Mouse (Mus musculus): ENCODE measurements around the gene Mgp. TPM values are rescaled to one million over a fixed set of nuclear protein-coding genes. Genes with fewer than 3 reads are reported as not detected.

The Mgp gene
- polyA plus RNA-seq, 1 experiment, result 472 TPM

DNA sequence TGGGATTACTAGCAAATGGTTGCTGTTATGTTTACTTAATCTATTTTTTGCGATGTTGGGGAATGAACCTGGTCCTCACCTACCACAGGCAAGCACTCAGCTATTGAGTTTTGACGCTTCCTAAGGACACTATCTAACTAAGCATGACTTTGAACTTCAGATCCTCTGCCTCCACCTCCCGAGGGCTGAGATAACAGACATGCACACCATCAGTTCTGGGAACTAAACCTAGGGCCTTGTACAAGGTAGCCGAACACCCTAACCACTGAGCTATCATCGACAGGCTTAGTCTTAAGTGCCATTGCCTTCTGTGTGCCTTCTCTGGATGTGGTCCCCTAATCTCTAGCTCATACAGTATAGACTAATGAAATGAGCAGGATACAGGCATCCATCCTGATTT, 10.3 kb downstream of the Mgp start:
- TF ChIP-seq CTCF (IDR thresholded peaks at IDR 0.05; ENCODE audit: control insufficient read depth, insufficient read depth, insufficient read length) (no peak), FOSL1 (IDR thresholded peaks at IDR 0.05; ENCODE audit: insufficient read depth, low read length, poor library complexity, severe bottlenecking) (no peak), USF1 (IDR thresholded peaks at IDR 0.05; ENCODE audit: low read depth) (no peak), MYOG (IDR thresholded peaks at IDR 0.05; ENCODE audit: control insufficient read depth, extremely low read depth, insufficient read length) (no peak), CEBPB (IDR thresholded peaks at IDR 0.05; ENCODE audit: low read depth) (no peak)
- Histone ChIP-seq H3K36me3 (ENCODE audit: control insufficient read depth, insufficient read depth) (no peaks in the 10 kb centered on the region), H3K4me3 (ENCODE audit: insufficient read depth, poor library complexity, severe bottlenecking) (no peak overlapping the region), H3ac (ENCODE audit: control insufficient read depth, insufficient read length, low read depth) (no peak overlapping the region), H3K27me3 (ENCODE audit: control insufficient read depth, insufficient read depth, insufficient read length) (no peaks in the 10 kb centered on the region), H3K79me3 (ENCODE audit: low read depth) (no peaks in the 10 kb centered on the region), H3K79me2 (ENCODE audit: control insufficient read depth, insufficient read depth) (no peaks in the 10 kb centered on the region)

DNA sequence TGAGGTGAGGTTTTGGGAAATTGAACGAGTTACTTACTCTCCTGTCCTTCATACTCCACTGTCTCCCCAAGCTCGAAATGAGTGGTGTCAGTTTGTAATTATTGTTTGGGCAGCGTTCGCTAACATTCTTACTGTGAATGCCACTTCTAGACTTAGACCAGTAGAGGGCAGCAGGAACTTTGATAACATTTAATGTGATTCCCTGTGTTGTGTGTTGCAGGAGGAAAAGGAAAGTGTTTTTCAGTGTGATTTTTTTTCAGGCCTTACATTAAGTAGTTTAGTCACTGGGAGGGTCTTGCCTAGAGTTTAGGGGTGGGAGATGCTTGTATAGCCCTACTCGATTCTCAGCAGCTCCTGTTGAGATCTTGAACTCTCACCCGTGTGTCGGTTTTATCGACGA, 14.6 kb downstream of the Mgp start:
- Histone ChIP-seq H3K79me3 (ENCODE audit: low read depth) (no peaks in the 10 kb centered on the region), H3ac (ENCODE audit: control insufficient read depth, insufficient read length, low read depth) (peak overlapping the region; percentile 14), H3K79me2 (ENCODE audit: control insufficient read depth, insufficient read depth) (no peaks in the 10 kb centered on the region), H3K36me3 (ENCODE audit: control insufficient read depth, insufficient read depth) (no peaks in the 10 kb centered on the region), H3K4me3 (ENCODE audit: insufficient read depth, poor library complexity, severe bottlenecking) (no peak overlapping the region), H3K27me3 (ENCODE audit: control insufficient read depth, insufficient read depth, insufficient read length) (no peaks in the 10 kb centered on the region)
- TF ChIP-seq MYOG (IDR thresholded peaks at IDR 0.05; ENCODE audit: control insufficient read depth, extremely low read depth, insufficient read length), result no peak
- no peak for TF ChIP-seq USF1 (IDR thresholded peaks at IDR 0.05; ENCODE audit: low read depth)
- TF ChIP-seq MYOD1 (IDR thresholded peaks at IDR 0.05; ENCODE audit: control insufficient read depth, insufficient read length, low read depth), result no peak
- no peak for TF ChIP-seq MAX (IDR thresholded peaks at IDR 0.05)
- no peak for TF ChIP-seq CTCF (IDR thresholded peaks at IDR 0.05; ENCODE audit: control insufficient read depth, insufficient read depth, insufficient read length)
- TF ChIP-seq CEBPB (IDR thresholded peaks at IDR 0.05; ENCODE audit: low read depth), result no peak
- no peak for TF ChIP-seq FOSL1 (IDR thresholded peaks at IDR 0.05; ENCODE audit: insufficient read depth, low read length, poor library complexity, severe bottlenecking)

- no peak overlapping the region for H3ac ChIP-seq (ENCODE audit: control insufficient read depth, insufficient read length, low read depth)
- no peaks in the 10 kb centered on the region for H3K27me3 ChIP-seq (ENCODE audit: control insufficient read depth, insufficient read depth, insufficient read length)
- H3K36me3 ChIP-seq (ENCODE audit: control insufficient read depth, insufficient read depth), result no peaks in the 10 kb centered on the region
- TF ChIP-seq MYOD1 (IDR thresholded peaks at IDR 0.05; ENCODE audit: control insufficient read depth, insufficient read length, low read depth) (no peak), CTCF (IDR thresholded peaks at IDR 0.05; ENCODE audit: control insufficient read depth, insufficient read depth, insufficient read length) (no peak), CEBPB (IDR thresholded peaks at IDR 0.05; ENCODE audit: low read depth) (no peak), FOSL1 (IDR thresholded peaks at IDR 0.05; ENCODE audit: insufficient read depth, low read length, poor library complexity, severe bottlenecking) (no peak), MAX (IDR thresholded peaks at IDR 0.05) (no peak), USF1 (IDR thresholded peaks at IDR 0.05; ENCODE audit: low read depth) (no peak), MYOG (IDR thresholded peaks at IDR 0.05; ENCODE audit: control insufficient read depth, extremely low read depth, insufficient read length) (no peak)
- H3K79me2 ChIP-seq (ENCODE audit: control insufficient read depth, insufficient read depth), result no peaks in the 10 kb centered on the region
- no peak overlapping the region for H3K4me3 ChIP-seq (ENCODE audit: insufficient read depth, poor library complexity, severe bottlenecking)
- H3K79me3 ChIP-seq (ENCODE audit: low read depth), result no peaks in the 10 kb centered on the region
These were observed 17.2 kb downstream of the Mgp start for GRCm38 (mm10) chr6:136858420-136858819.

DNA sequence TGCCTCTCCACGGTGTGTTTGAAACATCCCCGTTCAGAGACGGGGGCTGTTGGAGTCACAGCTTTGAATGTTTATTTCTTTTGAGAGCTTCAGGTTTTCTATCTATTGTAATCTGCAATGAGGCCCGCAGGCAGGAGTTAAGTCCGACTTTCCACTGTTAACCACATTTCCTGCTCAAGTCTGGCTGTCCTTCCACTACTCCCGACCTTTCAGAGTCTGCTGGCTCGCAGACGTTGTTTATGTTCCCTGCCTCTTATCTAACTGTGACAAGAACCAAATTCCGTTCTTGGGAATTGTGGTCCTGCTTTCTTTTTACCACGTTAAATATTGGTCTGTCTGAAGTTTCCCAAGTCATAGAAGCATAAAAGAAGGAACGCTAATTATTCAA, 17.8 kb downstream of the Mgp start:
- H3K4me3 ChIP-seq (ENCODE audit: insufficient read depth, poor library complexity, severe bottlenecking), result no peak overlapping the region
- TF ChIP-seq USF1 (IDR thresholded peaks at IDR 0.05; ENCODE audit: low read depth), result no peak
- no peak for TF ChIP-seq MYOD1 (IDR thresholded peaks at IDR 0.05; ENCODE audit: control insufficient read depth, insufficient read length, low read depth)
- no peak for TF ChIP-seq MYOG (IDR thresholded peaks at IDR 0.05; ENCODE audit: control insufficient read depth, extremely low read depth, insufficient read length)
- no peak for TF ChIP-seq CEBPB (IDR thresholded peaks at IDR 0.05; ENCODE audit: low read depth)
- TF ChIP-seq MAX (IDR thresholded peaks at IDR 0.05), result no peak
- no peak for TF ChIP-seq CTCF (IDR thresholded peaks at IDR 0.05; ENCODE audit: control insufficient read depth, insufficient read depth, insufficient read length)
- TF ChIP-seq FOSL1 (IDR thresholded peaks at IDR 0.05; ENCODE audit: insufficient read depth, low read length, poor library complexity, severe bottlenecking), result no peak

GRCm38 (mm10) chr6:136857186-136857872, 18.3 kb downstream of the Mgp start, which contains the start of gene Art4:
Gene Art4, minus strand, starts transcription at chr6:136857733.
- no peak within 1 kb of the TSS for H3K4me3 ChIP-seq (ENCODE audit: insufficient read depth, poor library complexity, severe bottlenecking)
- TF ChIP-seq USF1 (IDR thresholded peaks at IDR 0.05; ENCODE audit: low read depth) (no peak), CTCF (IDR thresholded peaks at IDR 0.05; ENCODE audit: control insufficient read depth, insufficient read depth, insufficient read length) (no peak), MYOG (IDR thresholded peaks at IDR 0.05; ENCODE audit: control insufficient read depth, extremely low read depth, insufficient read length) (no peak), FOSL1 (IDR thresholded peaks at IDR 0.05; ENCODE audit: insufficient read depth, low read length, poor library complexity, severe bottlenecking) (no peak), MAX (IDR thresholded peaks at IDR 0.05) (no peak), CEBPB (IDR thresholded peaks at IDR 0.05; ENCODE audit: low read depth) (no peak), MYOD1 (IDR thresholded peaks at IDR 0.05; ENCODE audit: control insufficient read depth, insufficient read length, low read depth) (no peak)

More for the DNA sequence above, 17.8 kb downstream of the Mgp start:
- no peaks in the 10 kb centered on the region for H3K36me3 ChIP-seq (ENCODE audit: control insufficient read depth, insufficient read depth)
- H3ac ChIP-seq (ENCODE audit: control insufficient read depth, insufficient read length, low read depth), result no peak overlapping the region
- H3K79me3 ChIP-seq (ENCODE audit: low read depth), result no peaks in the 10 kb centered on the region
- H3K79me2 ChIP-seq (ENCODE audit: control insufficient read depth, insufficient read depth), result no peaks in the 10 kb centered on the region
- no peaks in the 10 kb centered on the region for H3K27me3 ChIP-seq (ENCODE audit: control insufficient read depth, insufficient read depth, insufficient read length)

More at GRCm38 (mm10) chr6:136857186-136857872, 18.3 kb downstream of the Mgp start, which contains the start of gene Art4:
- no peaks in the 10 kb centered on the region for H3K27me3 ChIP-seq (ENCODE audit: control insufficient read depth, insufficient read depth, insufficient read length)
- H3K36me3 ChIP-seq (ENCODE audit: control insufficient read depth, insufficient read depth), result no peaks in the 10 kb centered on the region
- no peak within 1 kb of the TSS for H3ac ChIP-seq (ENCODE audit: control insufficient read depth, insufficient read length, low read depth)
- no peaks in the 10 kb centered on the region for H3K79me2 ChIP-seq (ENCODE audit: control insufficient read depth, insufficient read depth)
- no peaks in the 10 kb centered on the region for H3K79me3 ChIP-seq (ENCODE audit: low read depth)
